Mouse (Mus musculus) brain, adult 2 months (tissue): Measurements from ENCODE around the gene Elfn2.

Source experiments
- DNase-seq: peaks from one replicate; pipeline ENCODE4 v3.0.0; 2011; ENCODE audit warnings: low read depth, low spot score

Elfn2 gene

DNA sequence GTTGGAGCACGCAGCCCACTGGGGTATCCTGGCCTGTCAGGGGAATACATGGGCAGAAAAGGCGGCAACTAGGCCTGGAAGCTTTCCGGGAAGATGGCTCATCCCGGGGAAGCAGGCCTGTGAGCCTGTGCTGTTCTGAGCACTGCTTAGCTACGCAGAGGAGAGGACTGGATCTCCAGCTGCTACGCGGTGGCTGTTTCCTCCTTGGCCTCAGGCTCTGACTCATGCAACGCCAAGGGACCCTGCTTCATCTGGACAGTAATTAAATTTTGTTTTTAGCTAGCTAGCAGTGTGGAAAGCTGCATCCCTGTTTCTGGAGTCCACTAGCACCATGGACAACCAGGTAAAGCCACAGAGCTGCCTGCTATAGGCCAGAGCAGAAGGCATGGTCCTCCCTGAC, 36.8 kb downstream of the Elfn2 start:
- peak; percentile 50 for DNase-seq

DNA sequence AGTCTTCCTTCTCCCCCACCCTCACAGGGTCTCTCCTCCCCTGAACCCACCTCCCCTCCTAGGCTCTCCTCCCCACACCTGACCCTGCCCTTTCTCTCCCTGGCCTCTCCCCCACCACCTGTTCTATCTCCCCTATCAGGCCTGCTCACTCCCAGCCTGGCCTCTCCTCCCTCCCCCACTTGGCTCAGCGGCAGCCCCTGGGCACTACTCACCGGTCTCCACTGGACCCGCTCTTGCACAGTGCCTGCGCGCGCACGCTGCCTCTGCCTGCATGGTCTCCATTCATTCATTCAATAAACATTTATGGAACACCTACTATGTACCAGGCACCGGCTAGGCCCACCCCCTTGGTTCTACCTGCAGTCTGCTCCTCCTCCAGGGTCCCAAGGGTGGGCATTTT, 37.3 kb downstream of the Elfn2 start:
- DNase-seq: no peak

GRCm38 (mm10) chr15:78680291-78680690, 38.3 kb downstream of the Elfn2 start:
- DNase-seq: no peak

DNA sequence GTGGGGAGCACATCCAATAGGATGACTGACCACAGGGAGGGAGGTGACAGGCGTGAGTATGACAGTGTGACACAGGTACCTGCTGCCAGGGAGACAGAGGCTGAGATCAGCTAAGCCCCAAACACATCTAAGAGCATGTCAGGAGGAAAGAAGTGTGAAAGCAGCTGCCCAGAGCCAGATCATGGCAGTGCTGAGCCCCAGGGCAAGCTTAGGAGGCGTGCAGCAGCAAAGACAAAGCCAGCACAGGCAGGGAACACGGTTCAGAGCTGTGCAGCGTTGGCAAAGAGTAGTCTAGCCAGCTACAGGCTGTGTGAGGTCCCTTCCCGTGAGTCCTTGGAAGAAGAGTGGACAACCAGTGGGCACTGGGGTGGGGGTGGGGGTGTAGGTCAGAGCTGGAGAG, 40.9 kb downstream of the Elfn2 start:
- DNase-seq: no peak

GRCm38 (mm10) chr15:78677015-78677414, 41.6 kb downstream of the Elfn2 start:
- peak; percentile 61 for DNase-seq

GRCm38 (mm10) chr15:78674912-78675412, 43.6 kb downstream of the Elfn2 start:
- peak; percentile 49 for DNase-seq

GRCm38 (mm10) chr15:78673436-78673835, 45.1 kb downstream of the Elfn2 start:
- peak; percentile 57 for DNase-seq

DNA sequence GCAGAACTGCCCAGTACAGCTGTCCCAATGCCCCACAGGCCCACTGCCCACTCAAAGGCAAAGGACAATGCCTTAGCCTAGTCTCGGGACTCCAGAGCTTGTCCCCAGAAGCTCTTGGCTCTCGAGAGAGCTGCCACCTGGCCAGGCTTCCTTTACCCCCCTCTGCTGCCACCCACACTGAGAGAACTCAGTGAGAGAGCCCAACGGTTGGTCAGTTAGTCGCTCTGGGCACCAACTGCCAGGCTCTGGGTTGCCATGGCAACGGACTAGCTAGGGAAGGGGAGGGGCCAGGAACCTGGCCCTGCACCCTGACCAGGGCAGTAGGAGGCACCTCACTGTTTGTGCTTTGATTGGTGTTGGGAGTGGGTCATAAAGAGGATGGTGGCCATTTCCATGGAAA, 48.2 kb downstream of the Elfn2 start:
- peak; percentile 73 for DNase-seq

- no peak for DNase-seq
These were observed 49.2 kb downstream of the Elfn2 start for GRCm38 (mm10) chr15:78669221-78669871.

DNA sequence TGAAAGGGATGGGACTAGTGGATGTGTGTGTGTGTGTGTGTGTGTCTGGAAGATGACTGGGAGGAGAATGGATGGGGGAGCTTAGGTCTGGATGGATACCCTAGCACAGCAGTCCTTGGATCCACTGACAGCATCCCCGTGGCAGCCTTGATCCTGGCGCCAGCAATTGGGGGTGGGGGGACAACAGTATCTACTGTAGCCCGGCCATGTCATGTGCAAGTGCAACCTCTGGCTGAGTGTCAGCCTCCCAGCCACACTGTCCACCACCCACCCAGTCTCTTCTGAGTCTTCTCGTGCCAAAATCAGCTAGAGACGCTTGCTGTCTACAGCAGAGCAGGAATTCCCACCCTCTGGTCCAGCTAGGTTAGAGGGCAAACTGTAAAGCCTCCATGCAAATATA, 54.3 kb downstream of the Elfn2 start:
- DNase-seq: no peak

DNA sequence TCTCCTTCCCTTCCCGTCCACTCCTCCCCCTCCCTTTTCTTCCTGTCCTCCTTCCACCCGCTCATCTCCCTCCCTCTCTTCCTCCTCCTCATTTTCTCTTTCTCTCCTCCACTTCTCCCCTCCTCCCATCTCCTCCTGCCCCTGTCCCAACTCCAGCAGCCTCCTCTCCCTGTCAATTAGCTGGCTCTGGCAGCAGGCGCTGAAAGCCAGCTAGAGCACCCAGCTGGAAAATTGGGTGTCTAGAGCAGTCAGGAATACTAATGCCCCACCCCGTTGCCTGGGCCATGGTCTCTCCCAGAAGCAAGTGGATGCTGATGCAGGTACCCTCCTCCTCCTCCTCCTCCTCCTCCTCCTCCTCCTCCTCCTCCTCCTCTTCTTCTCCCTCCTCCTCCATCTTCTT, 67.4 kb downstream of the Elfn2 start:
- no peak for DNase-seq

DNA sequence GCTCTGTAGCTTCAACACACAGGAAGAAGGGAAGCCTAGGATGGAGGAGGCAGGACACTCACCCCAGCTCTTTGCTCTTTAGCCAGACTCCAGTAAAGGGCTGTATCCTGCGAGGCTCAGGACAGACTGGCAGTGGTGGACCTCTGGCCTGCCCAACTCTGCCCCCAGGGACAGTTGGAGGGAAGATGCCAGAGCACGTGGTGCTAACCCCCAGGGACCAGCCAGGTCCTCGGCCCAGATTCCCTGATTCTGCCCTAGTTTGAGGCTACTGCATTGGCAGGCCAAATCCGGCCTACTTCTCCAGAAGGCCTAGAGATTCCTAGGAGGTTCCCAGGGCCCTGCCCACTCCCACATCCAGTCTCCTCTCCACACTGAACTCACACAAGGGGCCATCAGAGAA, 70.8 kb downstream of the Elfn2 start:
- DNase-seq: no peak

- DNase-seq: peak; percentile 68
These were observed 74.0 kb downstream of the Elfn2 start for GRCm38 (mm10) chr15:78644606-78645005.

DNA sequence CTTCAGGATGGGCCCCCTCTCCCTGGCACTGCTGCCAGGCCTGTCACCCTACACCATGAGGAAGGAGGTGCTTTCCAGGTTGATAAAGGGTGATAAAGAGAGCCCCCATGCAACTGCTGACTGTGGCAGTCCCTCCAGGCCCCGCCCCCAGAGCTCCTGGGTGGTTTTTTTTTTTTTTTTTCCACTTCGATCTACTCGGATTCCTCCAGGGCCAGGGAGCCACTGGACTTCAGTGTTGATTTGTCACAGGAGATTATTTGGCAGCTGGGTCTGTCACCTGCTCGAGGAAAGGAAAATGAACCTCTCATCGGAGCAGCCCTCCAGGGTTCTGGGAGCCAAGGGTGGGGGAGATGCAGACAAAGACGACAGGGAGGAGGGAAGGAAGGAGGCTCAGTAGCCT, 74.9 kb downstream of the Elfn2 start:
- no peak for DNase-seq

GRCm38 (mm10) chr15:78635231-78635630, 83.3 kb downstream of the Elfn2 start:
- DNase-seq: peak; percentile 83

DNA sequence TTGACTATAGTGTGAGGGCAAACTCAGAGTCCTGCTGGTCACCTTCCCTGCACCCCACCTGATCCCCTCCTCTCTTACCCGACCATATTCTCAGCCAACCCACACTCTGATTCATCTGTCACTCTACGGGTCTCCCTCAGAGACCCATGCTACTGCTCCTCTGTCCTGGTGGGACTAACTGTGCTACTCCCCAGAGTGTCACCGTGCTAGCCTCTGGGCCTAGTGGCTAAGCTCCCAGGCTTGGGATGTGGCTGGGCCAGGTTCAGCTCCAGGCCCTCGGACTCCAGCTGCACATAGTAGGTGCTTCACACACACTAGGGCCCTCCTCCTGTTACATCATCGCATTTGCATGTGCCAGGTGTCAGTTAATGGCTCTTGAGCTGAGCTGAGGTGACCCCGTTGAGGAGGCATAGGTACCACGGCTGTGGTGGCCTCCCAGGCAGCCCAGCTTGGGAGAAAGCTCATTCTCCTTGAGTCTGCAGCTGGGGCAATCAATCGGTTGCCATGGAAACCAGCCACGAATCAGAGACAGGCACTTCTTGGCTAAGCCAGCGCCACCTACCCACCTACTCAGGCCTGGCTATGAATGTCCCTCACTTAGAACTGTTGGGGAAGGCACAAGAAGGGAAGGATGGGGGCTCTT, 84.4 kb downstream of the Elfn2 start:
- peak; percentile 95 for DNase-seq

- DNase-seq: no peak
These were observed 85.2 kb downstream of the Elfn2 start for GRCm38 (mm10) chr15:78633413-78633812.

GRCm38 (mm10) chr15:78632387-78632786, 86.2 kb downstream of the Elfn2 start:
- no peak for DNase-seq

GRCm38 (mm10) chr15:78626285-78626684, 92.3 kb downstream of the Elfn2 start:
- DNase-seq: no peak

DNA sequence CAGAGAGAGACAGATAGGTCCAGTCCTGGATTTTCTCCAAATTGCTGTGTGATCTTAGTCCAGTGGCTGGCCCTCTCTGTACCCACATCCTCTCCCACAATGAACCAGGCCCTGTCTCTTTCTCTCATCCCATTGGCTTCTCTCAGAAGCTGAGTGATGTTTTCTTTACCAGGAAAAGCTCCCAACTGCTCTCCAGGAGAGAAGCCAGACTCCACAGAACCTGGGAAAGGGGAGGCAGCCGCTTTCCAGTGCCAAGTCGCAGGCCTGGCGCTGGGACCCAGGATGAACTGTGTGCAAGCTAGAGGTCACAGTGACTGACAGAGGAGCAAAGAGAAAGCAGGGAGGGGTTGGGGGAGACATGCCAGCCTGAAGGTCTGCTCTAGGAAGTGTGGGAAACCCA, 93.6 kb downstream of the Elfn2 start:
- no peak for DNase-seq

DNA sequence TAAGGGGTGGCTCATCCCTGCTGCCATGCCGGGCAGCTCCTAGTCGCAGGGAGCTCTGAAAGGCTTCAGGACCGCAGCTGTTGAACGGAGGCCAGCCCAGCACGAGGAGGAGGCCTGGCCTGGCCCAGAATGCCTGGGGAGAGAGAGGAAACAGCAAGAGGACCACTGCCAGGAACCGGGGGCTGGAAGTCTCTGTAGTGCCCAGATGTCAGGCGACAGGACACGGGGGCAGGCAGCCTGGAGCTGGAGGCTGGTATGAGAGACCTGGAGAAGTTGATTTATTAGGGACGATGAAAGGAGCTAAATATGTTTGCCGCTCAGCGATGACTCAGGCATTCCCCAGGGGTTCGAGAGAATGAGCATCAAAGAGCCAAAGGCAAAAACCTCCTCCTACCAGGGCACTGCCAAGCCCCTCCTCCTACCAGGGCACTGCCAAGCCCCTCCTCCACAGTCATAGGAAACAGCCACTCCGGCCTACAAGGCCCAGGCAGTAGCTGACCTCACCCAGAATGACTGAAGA, 94.1 kb downstream of the Elfn2 start:
- peak; percentile 90 for DNase-seq

DNA sequence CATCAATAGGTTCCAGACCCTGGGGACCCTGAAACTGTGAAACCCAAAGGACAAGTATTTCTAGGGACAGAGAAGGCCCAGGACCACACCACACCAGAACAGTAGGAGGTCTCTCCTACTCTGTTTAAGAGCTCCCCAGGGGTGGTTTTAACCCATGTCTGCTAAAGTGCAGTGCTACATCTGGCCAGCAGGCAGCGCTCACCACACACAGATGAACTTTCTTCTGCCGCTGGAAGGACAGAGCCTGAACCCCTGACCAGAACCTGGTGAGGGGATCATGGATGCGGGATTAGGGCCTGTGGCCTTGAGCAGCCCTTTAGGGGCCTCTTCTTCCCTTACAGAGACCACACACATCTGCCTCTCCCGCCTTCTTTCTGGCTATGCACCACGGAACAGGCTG, 95.1 kb downstream of the Elfn2 start:
- DNase-seq: peak; percentile 76
